Comparison of ENCODE assay signal across 7 mouse cellular contexts in genomic region chr9:43104526-43104872, GRCm38 (mm10). TPM values are rescaled to one million over a fixed set of nuclear protein-coding genes. Genes with fewer than 3 reads are reported as not detected.
DNase-seq lines count a peak whose midpoint lies in the region; ATAC-seq and TF ChIP-seq lines count a peak whose summit lies in the region.

No protein-coding gene starts in this region.

- no peak for TF ChIP-seq POLR2A in small intestine, adult 2 months (IDR thresholded peaks at IDR 0.05; ENCODE audit: low read depth, low read length)

- no peak for DNase-seq in lung, postnatal 25 days (ENCODE audit: low spot score)
- no peak for DNase-seq in limb, embryonic 11.5 days (ENCODE audit: low spot score)
- DNase-seq in adrenal gland, postnatal 25 days, result no peak

- no peak for TF ChIP-seq CTCF in small intestine, adult 2 months (IDR thresholded peaks at IDR 0.05; ENCODE audit: extremely low read depth, insufficient read length, insufficient replicate concordance, low read depth, low read length)

- ATAC-seq in lung, embryonic 16.5 days (ENCODE audit: low read depth), result no peak
- no peak for ATAC-seq in forebrain, embryonic 12.5 days (ENCODE audit: low FRiP score)
- no peak for ATAC-seq in limb, embryonic 11.5 days (ENCODE audit: insufficient number of reproducible peaks, low FRiP score, low TSS enrichment, low read depth)
- no peak for ATAC-seq in monocyte, adult 5-6 weeks (replicated peaks; ENCODE audit: insufficient number of reproducible peaks, low FRiP score, low TSS enrichment, poor library complexity, severe bottlenecking)

- H3K27ac ChIP-seq in lung, embryonic 16.5 days (ENCODE audit: low read length), result no peak overlapping the region
- H3K27ac ChIP-seq in forebrain, embryonic 12.5 days, result no peak overlapping the region
- no peak overlapping the region for H3K27ac ChIP-seq in limb, embryonic 11.5 days (replicated peaks; ENCODE audit: low read depth, low read length)
- H3K27ac ChIP-seq in small intestine, adult 2 months (ENCODE audit: insufficient read depth, low read depth, low read length), result peak overlapping the region; percentile 76

- H3K9ac ChIP-seq in lung, embryonic 16.5 days (ENCODE audit: low read length), result peak overlapping the region; percentile 96
- H3K9ac ChIP-seq in forebrain, embryonic 12.5 days, result peak overlapping the region; percentile 86
- no peak overlapping the region for H3K9ac ChIP-seq in limb, embryonic 11.5 days (ENCODE audit: low read length)

- peaks cover 29% of the 10 kb centered on the region for H3K4me1 ChIP-seq in lung, embryonic 16.5 days (replicated peaks; ENCODE audit: control insufficient read depth, insufficient read depth, low read length)
- H3K4me1 ChIP-seq in forebrain, embryonic 12.5 days, result peaks cover 38% of the 10 kb centered on the region
- H3K4me1 ChIP-seq in limb, embryonic 11.5 days (ENCODE audit: control insufficient read depth, insufficient read depth, low read length), result peaks cover 8% of the 10 kb centered on the region; the same call in 1 of the 2 replicates
- H3K4me1 ChIP-seq in small intestine, adult 2 months (ENCODE audit: control insufficient read depth, insufficient read depth, insufficient read length, low read length), result peaks cover 4% of the 10 kb centered on the region

- no peaks in the 10 kb centered on the region for H3K9me3 ChIP-seq in lung, embryonic 16.5 days (ENCODE audit: control insufficient read depth, low read length)
- H3K9me3 ChIP-seq in forebrain, embryonic 12.5 days, result no peaks in the 10 kb centered on the region
- no peaks in the 10 kb centered on the region for H3K9me3 ChIP-seq in limb, embryonic 11.5 days (ENCODE audit: control insufficient read depth, low read length)

- peak overlapping the region; percentile 90 for H3K4me3 ChIP-seq in lung, embryonic 16.5 days (ENCODE audit: low read length)
- peak overlapping the region; percentile 91 for H3K4me3 ChIP-seq in forebrain, embryonic 12.5 days (replicated peaks)
- H3K4me3 ChIP-seq in limb, embryonic 11.5 days (ENCODE audit: low read depth, low read length), result peak overlapping the region; percentile 86
- H3K4me3 ChIP-seq in small intestine, adult 2 months (ENCODE audit: low read depth, low read length), result peak overlapping the region; percentile 96

- under 1% methylated on average over 4 of the region's 4 CpGs for WGBS in lung, embryonic 16.5 days
- 5% methylated on average over 4 of the region's 4 CpGs for WGBS in forebrain, embryonic 12.5 days
- WGBS in limb, embryonic 11.5 days, result 0% methylated on average over 4 of the region's 4 CpGs
- 5% methylated on average over 4 of the region's 4 CpGs for WGBS in small intestine, adult 2 months

- no peaks in the 10 kb centered on the region for H3K36me3 ChIP-seq in lung, embryonic 16.5 days (ENCODE audit: control insufficient read depth, insufficient read depth, low read length)
- no peaks in the 10 kb centered on the region for H3K36me3 ChIP-seq in forebrain, embryonic 12.5 days (replicated peaks)
- no peaks in the 10 kb centered on the region for H3K36me3 ChIP-seq in limb, embryonic 11.5 days (ENCODE audit: control insufficient read depth, insufficient read depth, low read length)
- no peaks in the 10 kb centered on the region for H3K36me3 ChIP-seq in small intestine, adult 2 months (ENCODE audit: control insufficient read depth, insufficient read depth, low read length)

- H3K4me2 ChIP-seq in lung, embryonic 16.5 days (ENCODE audit: low read depth, low read length), result peak overlapping the region; percentile 82
- peak overlapping the region; percentile 83 for H3K4me2 ChIP-seq in forebrain, embryonic 12.5 days
- peak overlapping the region; percentile 80 for H3K4me2 ChIP-seq in limb, embryonic 11.5 days (ENCODE audit: low read depth, severe bottlenecking)

- H3K27me3 ChIP-seq in lung, embryonic 16.5 days (ENCODE audit: control insufficient read depth, insufficient read depth, low read depth, low read length), result no peaks in the 10 kb centered on the region
- no peaks in the 10 kb centered on the region for H3K27me3 ChIP-seq in forebrain, embryonic 12.5 days
- H3K27me3 ChIP-seq in limb, embryonic 11.5 days (ENCODE audit: control insufficient read depth, insufficient read depth, low read length), result no peaks in the 10 kb centered on the region
- no peaks in the 10 kb centered on the region for H3K27me3 ChIP-seq in small intestine, adult 2 months (ENCODE audit: control insufficient read depth, insufficient read depth, low read length)

RNA-seq across cellular contexts. Expression of gene Arhgef12, which starts 2.5 kb away (rescaled TPM):
- 12.1 and 14.4 TPM in 2 replicates for polyA plus RNA-seq in lung, embryonic 16.5 days (2015; fragmentation: Nextera tagmentation; extraction: Ambion mirVana)
- 14.2 and 17.8 TPM in 2 replicates for polyA plus RNA-seq in forebrain, embryonic 12.5 days (2016; fragmentation: Nextera tagmentation; extraction: Ambion mirVana)
- polyA plus RNA-seq in limb, embryonic 11.5 days (2014; fragmentation: Nextera tagmentation; extraction: Ambion mirVana), result 11.5 and 12.3 TPM in 2 replicates
- polyA plus RNA-seq in small intestine, adult 2 months (2012; rRNA removed), result 3.9 and 7.4 TPM in 2 replicates
- total RNA-seq in monocyte, adult 5-6 weeks (2017), result 3.0 to 8.3 TPM (median 3.7 TPM) in 3 replicates
- 137 and 142 TPM in 2 replicates for total RNA-seq in adrenal gland, postnatal 25 days (2021)

RNA-seq across cellular contexts. Expression of gene Tmem136, which starts 11.9 kb away (rescaled TPM):
- polyA plus RNA-seq in lung, embryonic 16.5 days (2015; fragmentation: Nextera tagmentation; extraction: Ambion mirVana), result 4.2 and 4.4 TPM in 2 replicates
- polyA plus RNA-seq in forebrain, embryonic 12.5 days (2016; fragmentation: Nextera tagmentation; extraction: Ambion mirVana), result 11.4 and 12.1 TPM in 2 replicates
- 11.5 and 14.5 TPM in 2 replicates for polyA plus RNA-seq in limb, embryonic 11.5 days (2014; fragmentation: Nextera tagmentation; extraction: Ambion mirVana)
- 0.23 and 0.55 TPM in 2 replicates for polyA plus RNA-seq in small intestine, adult 2 months (2012; rRNA removed)
- total RNA-seq in monocyte, adult 5-6 weeks (2017), result 0.29 TPM in 1 of 3 replicates, not detected in the others
- total RNA-seq in adrenal gland, postnatal 25 days (2021), result 4.4 and 5.7 TPM in 2 replicates
